Mouse (Mus musculus): ENCODE measurements at regions not wholly inside any gene's neighbourhood (a gene's known extent, or its start where the extent isn't known, plus 50 kb on each side); places are given as distances from the start of the nearest gene placed in this dataset.
A peak's percentile ranks its signal among the peaks of the same experiment; 100 is the strongest.

- no peak overlapping the region for H3K4me3 ChIP-seq (ENCODE audit: control insufficient read depth, insufficient read depth, low read length)
- DNase-seq = no peak
- no peak for TF ChIP-seq CTCF (IDR thresholded peaks at IDR 0.05; ENCODE audit: borderline replicate concordance, control insufficient read depth, extremely low read depth, insufficient read depth, low read length, poor library complexity)
- TF ChIP-seq POLR2A (IDR thresholded peaks at IDR 0.05; ENCODE audit: control insufficient read depth, extremely low read depth, insufficient read depth, low read length, poor library complexity) = no peak
- no peaks in the 10 kb centered on the region for H3K27me3 ChIP-seq (ENCODE audit: control insufficient read depth, insufficient read depth, low read length)
- 92% methylated on average over 7 of the region's 7 CpGs for WGBS
- H3K36me3 ChIP-seq (ENCODE audit: control insufficient read depth, insufficient read depth, low read length) = no peaks in the 10 kb centered on the region
- H3K27ac ChIP-seq (ENCODE audit: control insufficient read depth, insufficient read depth, low read length) = no peak overlapping the region
- no peaks in the 10 kb centered on the region for H3K4me1 ChIP-seq (replicated peaks; ENCODE audit: control insufficient read depth, insufficient read depth, low read length)
These were observed 79.2 kb downstream of the Efnb1 start for GRCm38 (mm10) chrX:99215111-99215510.

- 67% methylated on average over 6 of the region's 6 CpGs for WGBS
- H3K27ac ChIP-seq (ENCODE audit: control insufficient read depth, insufficient read depth, low read length) = no peak overlapping the region
- H3K27me3 ChIP-seq (ENCODE audit: control insufficient read depth, insufficient read depth, low read length) = no peaks in the 10 kb centered on the region
- H3K4me3 ChIP-seq (ENCODE audit: control insufficient read depth, insufficient read depth, low read length) = no peak overlapping the region
- no peaks in the 10 kb centered on the region for H3K4me1 ChIP-seq (replicated peaks; ENCODE audit: control insufficient read depth, insufficient read depth, low read length)
- no peak for DNase-seq
- TF ChIP-seq POLR2A (IDR thresholded peaks at IDR 0.05; ENCODE audit: control insufficient read depth, extremely low read depth, insufficient read depth, low read length, poor library complexity) = no peak
- no peaks in the 10 kb centered on the region for H3K36me3 ChIP-seq (ENCODE audit: control insufficient read depth, insufficient read depth, low read length)
These were observed 77.7 kb downstream of the Efnb1 start for GRCm38 (mm10) chrX:99213565-99214153.

GRCm38 (mm10) chrX:99204077-99204476, 68.1 kb downstream of the Efnb1 start:
- WGBS = 94% methylated on average over 6 of the region's 6 CpGs
- no peaks in the 10 kb centered on the region for H3K36me3 ChIP-seq (ENCODE audit: control insufficient read depth, insufficient read depth, low read length)
- H3K4me1 ChIP-seq (replicated peaks; ENCODE audit: control insufficient read depth, insufficient read depth, low read length) = peaks cover 4% of the 10 kb centered on the region; the same call in 1 of the 2 replicates
- no peaks in the 10 kb centered on the region for H3K27me3 ChIP-seq (ENCODE audit: control insufficient read depth, insufficient read depth, low read length)
- H3K4me3 ChIP-seq (ENCODE audit: control insufficient read depth, insufficient read depth, low read length) = no peak overlapping the region
- TF ChIP-seq CTCF (IDR thresholded peaks at IDR 0.05; ENCODE audit: borderline replicate concordance, control insufficient read depth, extremely low read depth, insufficient read depth, low read length, poor library complexity) (no peak), POLR2A (IDR thresholded peaks at IDR 0.05; ENCODE audit: control insufficient read depth, extremely low read depth, insufficient read depth, low read length, poor library complexity) (no peak)
- H3K27ac ChIP-seq (ENCODE audit: control insufficient read depth, insufficient read depth, low read length) = no peak overlapping the region
- DNase-seq = no peak

- H3K4me1 ChIP-seq (replicated peaks; ENCODE audit: control insufficient read depth, insufficient read depth, low read length) = peaks cover 8% of the 10 kb centered on the region; the same call in 1 of the 2 replicates
- no peak overlapping the region for H3K27ac ChIP-seq (ENCODE audit: control insufficient read depth, insufficient read depth, low read length)
- no peak overlapping the region for H3K4me3 ChIP-seq (ENCODE audit: control insufficient read depth, insufficient read depth, low read length)
- WGBS = 99% methylated on average over 7 of the region's 7 CpGs
- no peak for DNase-seq
- no peaks in the 10 kb centered on the region for H3K36me3 ChIP-seq (ENCODE audit: control insufficient read depth, insufficient read depth, low read length)
- no peaks in the 10 kb centered on the region for H3K27me3 ChIP-seq (ENCODE audit: control insufficient read depth, insufficient read depth, low read length)
- TF ChIP-seq POLR2A (IDR thresholded peaks at IDR 0.05; ENCODE audit: control insufficient read depth, extremely low read depth, insufficient read depth, low read length, poor library complexity) (no peak), CTCF (IDR thresholded peaks at IDR 0.05; ENCODE audit: borderline replicate concordance, control insufficient read depth, extremely low read depth, insufficient read depth, low read length, poor library complexity) (no peak)
These were observed 65.2 kb downstream of the Efnb1 start for GRCm38 (mm10) chrX:99201081-99201480.

GRCm38 (mm10) chrX:99199669-99200068, 63.7 kb downstream of the Efnb1 start:
- 93% methylated on average over 5 of the region's 5 CpGs for WGBS
- H3K4me3 ChIP-seq (ENCODE audit: control insufficient read depth, insufficient read depth, low read length) = no peak overlapping the region
- no peak overlapping the region for H3K27ac ChIP-seq (ENCODE audit: control insufficient read depth, insufficient read depth, low read length)
- no peaks in the 10 kb centered on the region for H3K27me3 ChIP-seq (ENCODE audit: control insufficient read depth, insufficient read depth, low read length)
- DNase-seq = no peak
- no peaks in the 10 kb centered on the region for H3K36me3 ChIP-seq (ENCODE audit: control insufficient read depth, insufficient read depth, low read length)
- TF ChIP-seq POLR2A (IDR thresholded peaks at IDR 0.05; ENCODE audit: control insufficient read depth, extremely low read depth, insufficient read depth, low read length, poor library complexity) (no peak), CTCF (IDR thresholded peaks at IDR 0.05; ENCODE audit: borderline replicate concordance, control insufficient read depth, extremely low read depth, insufficient read depth, low read length, poor library complexity) (no peak)
- peaks cover 8% of the 10 kb centered on the region; the same call in 1 of the 2 replicates for H3K4me1 ChIP-seq (replicated peaks; ENCODE audit: control insufficient read depth, insufficient read depth, low read length)

GRCm38 (mm10) chrX:99198961-99199631, 63.2 kb downstream of the Efnb1 start:
- H3K27ac ChIP-seq (ENCODE audit: control insufficient read depth, insufficient read depth, low read length) = no peak overlapping the region
- no peaks in the 10 kb centered on the region for H3K36me3 ChIP-seq (ENCODE audit: control insufficient read depth, insufficient read depth, low read length)
- peak overlapping the region; percentile 33 for H3K4me3 ChIP-seq (ENCODE audit: control insufficient read depth, insufficient read depth, low read length)
- no peaks in the 10 kb centered on the region for H3K27me3 ChIP-seq (ENCODE audit: control insufficient read depth, insufficient read depth, low read length)
- H3K4me1 ChIP-seq (replicated peaks; ENCODE audit: control insufficient read depth, insufficient read depth, low read length) = peaks cover 8% of the 10 kb centered on the region; the same call in 1 of the 2 replicates
- no peak for DNase-seq
- TF ChIP-seq POLR2A (IDR thresholded peaks at IDR 0.05; ENCODE audit: control insufficient read depth, extremely low read depth, insufficient read depth, low read length, poor library complexity) (no peak), CTCF (IDR thresholded peaks at IDR 0.05; ENCODE audit: borderline replicate concordance, control insufficient read depth, extremely low read depth, insufficient read depth, low read length, poor library complexity) (no peak)
- 16% methylated on average over 26 of the region's 29 CpGs for WGBS
